Mouse (Mus musculus) testis, adult 2 months (tissue): ENCODE measurements at regions not wholly inside any gene's neighbourhood (a gene's known extent, or its start where the extent isn't known, plus 50 kb on each side); places are given as distances from the start of the nearest gene placed in this dataset.

Experiments used
- CTCF ChIP-seq: fragments of 200-500 bp; IDR thresholded peaks from 2 replicates; pipeline ENCODE4 v1.5.1; 2012; ENCODE audit warnings: low read depth, mild to moderate bottlenecking, inconsistent platforms, low read length, moderate library complexity; ENCODE audit not compliant: control insufficient read depth, insufficient read depth, insufficient replicate concordance
- POLR2A ChIP-seq: fragments of 200-500 bp; IDR thresholded peaks from 2 replicates; pipeline ENCODE4 v1.6.1; 2012; ENCODE audit warnings: low read depth, mild to moderate bottlenecking, inconsistent platforms, low read length, moderate library complexity; ENCODE audit not compliant: control insufficient read depth

GRCm38 (mm10) chr1:61402339-61402738 is 236.3 kb upstream of the Pard3b start:
- TF ChIP-seq CTCF, result no peak
- no peak for TF ChIP-seq POLR2A
